Mouse (Mus musculus): ENCODE results near the gene Pck2.

The Pck2 gene

GRCm38 (mm10) chr14:55540067-55540786 is at the start of gene Pck2:
TSS of gene Pck2 (plus strand) at chr14:55540266.
- peak; percentile 97 for DNase-seq (ENCODE audit: low read depth)

GRCm38 (mm10) chr14:55490361-55491201 is 49.5 kb upstream of the Pck2 start, which contains the start of gene Carmil3:
TSS of gene Carmil3 (plus strand) at chr14:55490651.
- DNase-seq (ENCODE audit: low read depth): no peak

- DNase-seq (ENCODE audit: low read depth): no peak
These were observed 48.7 kb upstream of the Pck2 start for GRCm38 (mm10) chr14:55491291-55491833.

GRCm38 (mm10) chr14:55492103-55492502 is 48.0 kb upstream of the Pck2 start:
- no peak for DNase-seq (ENCODE audit: low read depth)

GRCm38 (mm10) chr14:55495509-55496240 is 44.4 kb upstream of the Pck2 start:
- no peak for DNase-seq (ENCODE audit: low read depth)

GRCm38 (mm10) chr14:55496761-55497448 is 43.2 kb upstream of the Pck2 start:
- DNase-seq (ENCODE audit: low read depth): no peak

- DNase-seq (ENCODE audit: low read depth): peak; percentile 85
These were observed 42.6 kb upstream of the Pck2 start for GRCm38 (mm10) chr14:55497449-55497821.

- DNase-seq (ENCODE audit: low read depth): no peak
These were observed 34.5 kb upstream of the Pck2 start for GRCm38 (mm10) chr14:55505612-55506011.

- DNase-seq (ENCODE audit: low read depth): no peak
These were observed 32.3 kb upstream of the Pck2 start for GRCm38 (mm10) chr14:55507801-55508200.

- DNase-seq (ENCODE audit: low read depth): no peak
These were observed 30.5 kb upstream of the Pck2 start for GRCm38 (mm10) chr14:55509540-55509939.

GRCm38 (mm10) chr14:55510125-55510731 is 29.8 kb upstream of the Pck2 start, which contains the start of gene Cpne6:
TSS of gene Cpne6 (plus strand) at chr14:55510445.
- no peak for DNase-seq (ENCODE audit: low read depth)

- no peak for DNase-seq (ENCODE audit: low read depth)
These were observed 29.0 kb upstream of the Pck2 start for GRCm38 (mm10) chr14:55511037-55511436.

GRCm38 (mm10) chr14:55513927-55514326 is 26.1 kb upstream of the Pck2 start:
- no peak for DNase-seq (ENCODE audit: low read depth)

GRCm38 (mm10) chr14:55515846-55516245 is 24.2 kb upstream of the Pck2 start:
- DNase-seq (ENCODE audit: low read depth): no peak

GRCm38 (mm10) chr14:55518897-55519296 is 21.2 kb upstream of the Pck2 start:
- DNase-seq (ENCODE audit: low read depth): no peak

- DNase-seq (ENCODE audit: low read depth): no peak
These were observed 20.5 kb upstream of the Pck2 start for GRCm38 (mm10) chr14:55519604-55520003.

- no peak for DNase-seq (ENCODE audit: low read depth)
These were observed 19.4 kb upstream of the Pck2 start for GRCm38 (mm10) chr14:55520451-55521361.

GRCm38 (mm10) chr14:55524062-55524461 is 16.0 kb upstream of the Pck2 start:
- no peak for DNase-seq (ENCODE audit: low read depth)

- DNase-seq (ENCODE audit: low read depth): no peak
These were observed 15.3 kb upstream of the Pck2 start, which contains the start of gene Nrl for GRCm38 (mm10) chr14:55524785-55525184. TSS of gene Nrl (minus strand) at chr14:55524981.

GRCm38 (mm10) chr14:55526674-55527073 is 13.4 kb upstream of the Pck2 start:
- no peak for DNase-seq (ENCODE audit: low read depth)
